Mouse (Mus musculus): ENCODE data around the gene Cacna2d2. TPM values are rescaled to one million over a fixed set of nuclear protein-coding genes. Genes with fewer than 3 reads are reported as not detected.

The Cacna2d2 gene
- total RNA-seq, 2 experiments from 2014 or later, result 24.1 to 34.7 TPM

GRCm38 (mm10) chr9:107547026-107547425 is 147.6 kb downstream of the Cacna2d2 start, which contains the start of gene Zmynd10:
Gene Zmynd10 (plus strand): TSS chr9:107547298.
- H3K27ac ChIP-seq, result peak within 1 kb of the TSS; percentile 13; the same call in 1 of the 2 replicates
- peak within 1 kb of the TSS; percentile 41 for H3K4me3 ChIP-seq
- intact Hi-C loops (cut with DNase I), result no loop called here
- TF ChIP-seq CTCF (IDR thresholded peaks at IDR 0.05), result no peak
- DNase-seq (ENCODE audit: extremely low spot score in 1 of 2, low spot score in 2 of 2), result peak; percentile 84 to 88

DNA sequence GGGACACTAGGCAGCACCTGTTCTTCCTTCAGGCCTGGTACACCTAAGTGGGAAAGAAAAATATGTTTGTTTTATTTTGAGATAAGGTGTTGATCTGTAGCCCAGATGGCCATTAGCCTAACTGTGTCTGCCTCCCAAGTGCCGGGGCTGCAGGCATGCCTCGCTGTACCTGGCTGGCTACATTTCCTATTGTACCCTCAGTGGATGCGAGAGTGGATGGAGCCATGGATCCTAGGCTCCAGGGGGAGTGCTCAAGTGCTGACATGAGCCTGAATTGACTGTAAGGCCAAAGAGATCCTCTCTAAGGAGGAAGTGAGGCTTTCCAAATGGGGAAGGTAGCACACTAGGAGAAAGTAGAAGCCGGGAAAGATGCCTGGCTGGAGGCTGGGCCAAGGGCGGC is 148.5 kb downstream of the Cacna2d2 start:
- Histone ChIP-seq H3K27ac (no peak overlapping the region), H3K4me3 (no peak overlapping the region)
- no peak for TF ChIP-seq CTCF (IDR thresholded peaks at IDR 0.05)
- DNase-seq (ENCODE audit: extremely low spot score in 1 of 2, low spot score in 2 of 2), result no peak
- intact Hi-C loops (cut with DNase I), result no loop called here

DNA sequence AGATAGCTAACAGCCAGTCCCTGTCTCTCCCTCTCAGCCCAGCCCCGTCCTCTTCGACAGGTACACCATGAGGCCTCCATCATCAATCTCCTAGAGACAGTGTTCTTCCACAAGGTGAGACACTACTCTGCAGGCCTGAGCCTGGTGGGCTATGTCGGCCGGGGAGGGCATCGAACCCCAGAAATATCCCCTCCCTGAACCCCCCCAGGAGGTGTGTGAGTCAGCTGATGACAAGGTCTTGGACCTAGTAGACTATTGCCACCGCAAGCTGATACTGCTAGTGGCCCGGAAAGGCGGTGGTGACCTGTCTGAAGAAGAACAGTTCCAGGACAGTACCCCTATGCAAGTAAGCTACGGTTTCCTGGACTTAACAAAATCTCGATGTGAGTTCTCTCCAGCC is 149.4 kb downstream of the Cacna2d2 start:
- DNase-seq (ENCODE audit: extremely low spot score in 1 of 2, low spot score in 2 of 2), result no peak
- H3K4me3 ChIP-seq, result no peak overlapping the region
- intact Hi-C loops (cut with DNase I), result no loop called here
- TF ChIP-seq CTCF (IDR thresholded peaks at IDR 0.05), result no peak
- no peak overlapping the region for H3K27ac ChIP-seq

DNA sequence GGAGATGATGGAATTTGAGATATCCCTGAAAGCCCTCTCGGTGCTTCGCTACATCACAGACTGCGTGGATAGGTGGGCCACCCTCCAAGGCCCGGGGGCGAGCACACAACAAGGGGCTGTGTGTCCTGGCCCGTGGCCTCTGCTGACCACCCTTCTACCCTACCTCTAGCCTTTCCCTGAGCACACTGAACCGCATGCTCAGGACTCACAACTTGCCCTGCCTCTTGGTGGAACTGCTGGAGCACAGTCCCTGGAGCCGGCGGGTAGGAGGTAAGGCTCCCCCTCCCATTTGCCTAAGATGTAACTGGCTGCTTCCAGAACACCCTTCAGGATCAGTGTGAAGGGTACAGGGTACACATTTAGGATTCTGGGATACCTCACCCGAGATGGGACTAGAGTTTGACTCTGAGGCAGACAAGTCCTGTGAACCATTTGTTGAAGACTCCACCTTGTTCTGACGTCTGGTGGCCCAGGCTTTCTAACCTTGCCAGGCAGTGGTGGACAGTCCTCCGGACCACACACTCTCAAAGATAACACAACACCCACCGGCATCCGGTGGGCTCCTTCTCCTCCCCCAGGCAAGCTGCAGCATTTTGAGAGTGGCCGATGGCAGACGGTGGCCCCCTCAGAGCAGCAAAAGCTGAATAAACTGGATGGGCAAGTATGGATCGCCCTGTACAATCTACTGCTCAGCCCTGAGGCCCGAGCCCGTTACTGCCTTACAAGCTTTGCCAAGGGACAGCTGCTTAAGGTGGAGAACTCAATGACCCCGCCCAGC is 150.1 kb downstream of the Cacna2d2 start:
- intact Hi-C loops (cut with DNase I), result no loop called here

GRCm38 (mm10) chr9:107550491-107551116 is 151.2 kb downstream of the Cacna2d2 start:
- TF ChIP-seq CTCF (IDR thresholded peaks at IDR 0.05), result no peak
- no peak overlapping the region for H3K27ac ChIP-seq
- H3K4me3 ChIP-seq, result no peak overlapping the region
- no peak for DNase-seq (ENCODE audit: extremely low spot score in 1 of 2, low spot score in 2 of 2)
- intact Hi-C loops (cut with DNase I), result no loop called here

More for the DNA sequence above, 150.1 kb downstream of the Cacna2d2 start:
- no peak for TF ChIP-seq CTCF (IDR thresholded peaks at IDR 0.05)
- Histone ChIP-seq H3K4me3 (no peak overlapping the region), H3K27ac (no peak overlapping the region)
- DNase-seq (ENCODE audit: extremely low spot score in 1 of 2, low spot score in 2 of 2), result no peak

DNA sequence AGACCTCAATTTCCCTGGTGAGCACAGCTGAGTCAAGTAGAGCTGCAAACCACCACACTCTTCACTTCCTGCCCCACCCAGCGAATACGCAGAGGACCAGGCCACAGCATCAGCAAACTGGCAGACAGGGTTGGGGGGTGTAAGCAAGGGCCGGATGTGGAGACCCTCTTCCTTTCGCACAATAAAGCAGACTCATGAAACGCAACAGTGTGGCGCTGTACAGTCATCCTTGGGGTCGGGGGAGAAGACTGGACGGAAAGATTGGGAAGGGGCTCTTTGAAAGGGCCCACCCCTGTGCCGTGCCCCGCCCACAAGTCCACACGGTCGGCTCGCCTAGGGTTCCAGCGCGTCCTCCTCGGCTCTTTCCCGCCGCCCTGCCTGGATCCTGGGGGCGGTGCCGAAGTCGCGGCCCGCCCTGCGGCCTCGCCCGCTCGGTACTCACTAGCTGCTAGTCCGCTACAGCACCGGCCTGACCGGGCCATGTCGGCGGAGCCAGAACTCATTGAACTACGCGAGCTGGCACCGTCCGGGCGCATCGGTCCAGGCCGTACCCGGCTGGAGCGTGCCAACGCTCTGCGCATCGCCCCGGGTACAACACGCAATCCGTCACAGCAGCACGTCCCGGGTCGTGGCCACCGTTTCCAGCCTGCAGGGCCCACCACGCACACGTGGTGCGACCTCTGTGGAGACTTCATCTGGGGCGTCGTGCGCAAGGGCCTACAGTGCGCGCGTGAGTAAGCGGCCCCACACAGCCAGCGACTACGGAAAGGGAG is 151.9 kb downstream of the Cacna2d2 start, which contains the start of gene Rassf1:
TSS of gene Rassf1 (plus strand) at position 439 of the 773 bp plus-strand sequence.
- intact Hi-C loops (cut with DNase I), result no loop called here
- no peak within 1 kb of the TSS for H3K27ac ChIP-seq
- no peak for DNase-seq (ENCODE audit: extremely low spot score in 1 of 2, low spot score in 2 of 2)
- no peak for TF ChIP-seq CTCF (IDR thresholded peaks at IDR 0.05)
- peak within 1 kb of the TSS; percentile 44 for H3K4me3 ChIP-seq

DNA sequence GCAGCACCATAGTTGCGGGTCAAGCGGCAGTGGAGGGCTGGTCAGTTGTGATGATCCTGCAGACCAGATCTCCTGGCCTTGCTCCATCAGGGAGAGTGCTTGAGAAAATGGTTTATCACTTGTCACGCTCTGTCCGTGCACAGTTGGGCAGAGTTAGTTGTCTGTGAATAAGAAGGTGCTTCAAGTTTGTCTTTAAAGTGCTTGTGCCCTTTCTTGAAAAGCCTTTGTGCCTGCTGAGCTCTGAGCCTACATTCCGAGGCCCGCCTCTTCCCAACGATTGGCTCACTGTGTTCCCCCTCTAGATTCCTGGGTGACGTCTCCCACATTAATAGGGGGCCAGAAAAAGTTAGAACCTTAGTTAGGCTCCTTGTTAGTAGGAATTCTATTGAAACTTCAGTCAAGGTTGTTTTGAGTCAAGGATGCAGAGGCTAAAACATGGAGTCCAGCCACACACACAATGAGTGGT is 152.5 kb downstream of the Cacna2d2 start:
- TF ChIP-seq CTCF (IDR thresholded peaks at IDR 0.05), result no peak

DNA sequence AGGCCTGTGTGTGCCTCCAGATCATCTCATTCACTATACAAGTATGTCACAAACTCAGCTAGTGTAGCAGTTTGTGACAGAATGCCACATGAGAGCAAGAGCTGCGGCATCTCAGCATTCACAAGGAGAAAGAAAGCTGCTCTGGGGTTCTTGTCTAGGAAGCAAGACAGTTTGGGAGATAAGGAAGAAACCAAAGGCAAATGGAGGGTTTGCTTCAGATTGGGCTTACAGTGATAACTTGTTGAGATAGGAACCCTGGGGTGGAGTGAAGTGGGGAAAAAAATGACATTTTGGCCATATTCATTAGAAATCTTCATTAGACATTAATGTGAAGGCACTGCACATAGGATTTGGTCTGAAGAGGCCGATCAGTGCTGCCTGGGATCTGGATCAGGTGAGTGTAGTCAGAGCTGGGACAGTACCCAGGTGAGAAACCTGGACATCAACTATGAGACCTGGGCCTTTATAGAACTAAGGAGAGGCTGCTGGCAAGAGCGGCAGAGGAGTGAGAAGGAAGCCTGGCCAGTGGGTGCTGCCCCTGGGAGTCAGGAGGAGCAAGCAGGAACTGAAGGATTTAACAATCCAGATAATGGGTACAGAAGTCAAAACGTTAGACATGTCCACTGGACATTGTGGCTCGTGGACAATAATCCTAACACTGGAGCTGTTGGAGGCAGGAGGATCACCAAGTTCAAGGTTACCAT is 153.4 kb downstream of the Cacna2d2 start:
- H3K4me3 ChIP-seq, result no peak overlapping the region
- no peak for TF ChIP-seq CTCF (IDR thresholded peaks at IDR 0.05)

More for the DNA sequence above, 152.5 kb downstream of the Cacna2d2 start:
- intact Hi-C loops (cut with DNase I), result no loop called here
- H3K4me3 ChIP-seq, result peak overlapping the region; percentile 44
- DNase-seq (ENCODE audit: extremely low spot score in 1 of 2, low spot score in 2 of 2), result no peak
- H3K27ac ChIP-seq, result no peak overlapping the region

DNA sequence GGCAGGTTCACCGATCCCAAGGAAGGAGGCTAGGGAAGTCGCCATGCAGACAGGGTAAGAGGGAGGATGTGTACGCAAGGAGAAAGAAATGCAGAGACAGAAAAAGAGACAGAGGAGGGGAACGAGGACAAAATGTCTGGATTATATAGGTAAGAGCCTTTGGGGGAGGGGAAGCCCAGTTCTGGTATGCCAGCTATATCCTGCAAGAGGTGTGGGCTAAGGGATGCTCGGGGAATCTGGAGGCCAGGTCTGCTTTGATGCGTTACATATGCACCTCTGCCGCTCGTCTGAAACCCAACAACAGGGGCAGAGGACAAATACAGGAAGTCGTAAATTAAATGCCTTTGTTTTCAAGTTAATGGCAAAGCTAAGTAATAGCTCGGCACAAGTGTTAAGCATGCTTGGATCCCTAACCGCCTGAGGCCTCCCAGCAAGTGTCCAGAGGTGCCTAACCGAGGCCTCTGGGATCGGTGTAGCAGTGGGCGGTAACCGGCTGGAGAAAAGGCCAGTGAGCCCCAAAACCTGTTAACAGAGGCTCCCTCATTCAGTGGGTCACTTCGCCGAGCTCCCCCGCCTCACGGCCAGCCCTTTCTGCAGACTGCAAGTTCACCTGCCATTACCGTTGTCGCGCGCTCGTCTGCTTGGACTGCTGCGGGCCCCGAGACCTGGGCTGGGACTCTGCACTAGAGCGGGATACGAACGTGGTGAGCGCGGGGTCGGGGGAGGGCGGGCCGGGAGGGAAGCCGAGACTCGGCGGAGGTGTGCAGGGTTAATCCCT is 154.3 kb downstream of the Cacna2d2 start:
- intact Hi-C loops (cut with DNase I), result no loop called here
- H3K4me3 ChIP-seq, result peak overlapping the region; percentile 94
- no peak for TF ChIP-seq CTCF (IDR thresholded peaks at IDR 0.05)
- peak in 1 of 2 experiments; percentile 42 for DNase-seq (ENCODE audit: extremely low spot score in 1 of 2, low spot score in 2 of 2)
- peak overlapping the region; percentile 78 for H3K27ac ChIP-seq

More for the DNA sequence above, 153.4 kb downstream of the Cacna2d2 start:
- H3K27ac ChIP-seq, result no peak overlapping the region
- no peak for DNase-seq (ENCODE audit: extremely low spot score in 1 of 2, low spot score in 2 of 2)
- intact Hi-C loops (cut with DNase I), result no loop called here

DNA sequence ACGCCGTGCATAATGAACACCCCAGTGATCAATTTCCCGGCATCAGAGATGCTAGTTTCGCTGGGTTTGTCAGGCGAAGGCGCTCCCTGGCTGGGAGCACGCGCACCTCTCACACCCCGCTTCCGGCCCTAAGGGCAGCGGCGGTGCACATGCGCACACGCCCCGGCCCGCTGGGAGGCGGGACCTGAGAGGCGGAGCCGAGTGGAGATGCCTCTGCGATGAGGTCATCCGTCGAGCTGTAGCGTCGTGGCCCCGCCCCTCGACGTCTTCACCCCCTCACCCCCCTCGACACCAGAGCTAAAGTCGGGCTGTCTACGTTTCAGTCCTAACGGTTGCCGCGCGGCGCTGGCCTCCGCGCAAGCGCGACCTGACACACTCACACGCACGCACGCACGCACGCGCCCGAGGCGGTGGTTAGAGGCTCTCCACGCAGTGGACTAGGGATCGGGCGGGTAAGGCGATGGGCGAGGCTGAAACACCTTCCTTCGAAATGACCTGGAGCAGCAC is 155.0 kb downstream of the Cacna2d2 start:
- Histone ChIP-seq H3K27ac (peak overlapping the region; percentile 93), H3K4me3 (peak overlapping the region; percentile 94)
- peak; percentile 90 to 95 for DNase-seq (ENCODE audit: extremely low spot score in 1 of 2, low spot score in 2 of 2)
- intact Hi-C loops (cut with DNase I), result no loop called here
- no peak; the same call in 1 of the 2 replicates for TF ChIP-seq CTCF (IDR thresholded peaks at IDR 0.05)

Measured in left cerebral cortex, adult 2 months (tissue).